Mouse (Mus musculus) MEL (cell line): ENCODE measurements at regions not wholly inside any gene's neighbourhood (a gene's known extent, or its start where the extent isn't known, plus 50 kb on each side); places are given as distances from the start of the nearest gene placed in this dataset.

Experiments used
- CTCF ChIP-seq, 3 experiments: IDR thresholded peaks in 2 of 3; conservative IDR thresholded peaks in 1 of 3; 2 replicates each; pipeline ENCODE4 v1.5.1; 2011 to 2012; ENCODE audit warnings: low read length in 3 of 3, low read depth in 2 of 3, mild to moderate bottlenecking in 2 of 3, improper control_type of control experiment in 1 of 3, inconsistent platforms in 1 of 3, mixed read lengths in 1 of 3, moderate library complexity in 1 of 3; ENCODE audit not compliant: control insufficient read depth in 1 of 3, insufficient read depth in 1 of 3, poor library complexity in 1 of 3, severe bottlenecking in 1 of 3
- GABPA ChIP-seq: IDR thresholded peaks from 2 replicates; pipeline ENCODE4 v1.6.1; 2012; ENCODE audit warnings: low read depth, mild to moderate bottlenecking, inconsistent platforms, low read length, improper control_type of control experiment, moderate library complexity
- GATA1 ChIP-seq: IDR thresholded peaks from 2 replicates; pipeline ENCODE4 v1.6.1; 2011; ENCODE audit warnings: low read depth, low read length, improper control_type of control experiment
- JUND ChIP-seq: IDR thresholded peaks from 2 replicates; pipeline ENCODE4 v1.6.1; 2011; ENCODE audit warnings: low read depth, mild to moderate bottlenecking, improper control_type of control experiment, low read length
- MAX ChIP-seq: IDR thresholded peaks from 2 replicates; pipeline ENCODE4 v1.6.1; 2011; ENCODE audit warnings: low read length, improper control_type of control experiment
- MEF2A ChIP-seq: IDR thresholded peaks from 2 replicates; pipeline ENCODE4 v1.6.1; 2014; ENCODE audit warnings: low read depth, mild to moderate bottlenecking, inconsistent platforms, low read length, improper control_type of control experiment; ENCODE audit not compliant: poor library complexity, insufficient replicate concordance, severe bottlenecking; ENCODE audit errors: extremely low read depth
- TAL1 ChIP-seq: IDR thresholded peaks from 2 replicates; pipeline ENCODE4 v1.6.1; 2012; ENCODE audit warnings: mild to moderate bottlenecking, inconsistent platforms, low read length, moderate library complexity, mixed read lengths
- TCF12 ChIP-seq: IDR thresholded peaks from 2 replicates; pipeline ENCODE4 v1.6.1; 2014; ENCODE audit warnings: low read depth, mild to moderate bottlenecking, inconsistent platforms, low read length, improper control_type of control experiment, moderate library complexity
- ZC3H11A ChIP-seq: IDR thresholded peaks from 2 replicates; pipeline ENCODE4 v1.6.1; 2012; ENCODE audit warnings: low read depth, mild to moderate bottlenecking, inconsistent platforms, low read length, improper control_type of control experiment
- ZNF384 ChIP-seq: IDR thresholded peaks from 2 replicates; pipeline ENCODE4 v1.6.1; 2012; ENCODE audit warnings: low read depth, mild to moderate bottlenecking, inconsistent platforms, low read length, improper control_type of control experiment

- TF ChIP-seq JUND (no peak), ZC3H11A (no peak), GATA1 (no peak), MAX (no peak), CTCF (IDR thresholded peaks at IDR 0.05 in 2 of 3, conservative IDR thresholded peaks at IDR 0.05 in 1 of 3; ENCODE audit: control insufficient read depth in 1 of 3, insufficient read depth in 1 of 3, low read depth in 2 of 3, low read length in 3 of 3, poor library complexity in 1 of 3, severe bottlenecking in 1 of 3) (no peak), TCF12 (no peak), GABPA (no peak), TAL1 (no peak), MEF2A (no peak), ZNF384 (no peak)
Observed at GRCm38 (mm10) chr12:94943067-94943466, 749.0 kb upstream of the Flrt2 start.
